Mouse (Mus musculus): Measurements from ENCODE around the gene Znrd1.

DNA sequence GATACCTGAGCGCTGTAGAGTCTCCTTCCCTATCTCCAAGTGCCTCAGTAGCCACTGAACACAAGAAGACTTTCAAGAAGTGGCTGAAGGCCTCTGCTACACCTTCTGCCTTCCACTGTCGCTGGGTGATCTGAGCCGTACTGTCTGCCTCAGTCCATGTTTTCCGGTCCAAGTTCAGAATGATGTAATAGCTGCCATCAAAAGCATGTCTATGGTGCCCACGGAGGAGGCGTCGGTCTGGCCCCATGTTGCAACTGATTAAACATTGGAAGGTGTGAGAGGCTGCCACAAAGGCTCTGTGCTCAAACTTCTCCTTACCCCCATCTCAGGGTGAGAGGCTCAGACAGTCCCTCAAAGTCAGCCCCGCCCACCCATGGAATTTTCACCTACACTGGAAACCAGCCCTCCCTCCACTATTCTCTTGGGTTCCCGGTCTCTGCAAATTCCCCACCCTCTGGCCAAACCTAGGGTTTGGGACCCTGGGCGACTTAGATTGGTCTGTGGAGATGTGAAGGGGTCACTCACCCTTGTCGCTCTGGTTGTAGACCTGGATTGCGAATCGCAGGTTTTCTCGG is 12.0 kb upstream of the Znrd1 start:
- TF ChIP-seq CEBPB (IDR thresholded peaks at IDR 0.05; ENCODE audit: insufficient read depth, poor library complexity, severe bottlenecking) (no peak), POLR2AphosphoS2 (IDR thresholded peaks at IDR 0.05; ENCODE audit: insufficient read length, low read depth) (no peak), TCF12 (IDR thresholded peaks at IDR 0.05; ENCODE audit: insufficient read depth, poor library complexity, severe bottlenecking) (no peak), MYOG (IDR thresholded peaks at IDR 0.05; ENCODE audit: control insufficient read depth in 1 of 3, insufficient read depth in 1 of 3, insufficient read length in 2 of 3, low read depth in 2 of 3) (no peak), E2F4 (IDR thresholded peaks at IDR 0.05; ENCODE audit: insufficient read depth) (no peak), MYOD1 (IDR thresholded peaks at IDR 0.05; ENCODE audit: control insufficient read depth in 1 of 3, insufficient read length in 2 of 3, low read depth in 2 of 3) (no peak), POLR2A (IDR thresholded peaks at IDR 0.05; ENCODE audit: insufficient read length, low read depth) (no peak), USF1 (IDR thresholded peaks at IDR 0.05; ENCODE audit: low read depth) (no peak), SRF (IDR thresholded peaks at IDR 0.05; ENCODE audit: control insufficient read depth, insufficient read length, low read depth) (no peak), MAX (IDR thresholded peaks at IDR 0.05; ENCODE audit: low read depth) (no peak)
